Mouse (Mus musculus) cerebellum, postnatal 10 days (tissue): ENCODE results near the gene Gjd2.

Source experiments
- DNase-seq, 2 experiments: peaks; one replicate each; pipeline ENCODE4 v3.0.0; 2021; ENCODE audit warnings: mixed read lengths in 2 of 2

Gjd2 gene

GRCm38 (mm10) chr2:114012749-114013211, 639 bp downstream of the Gjd2 start:
- DNase-seq = peak; percentile 74 to 76

GRCm38 (mm10) chr2:114011838-114012237, 1.6 kb downstream of the Gjd2 start:
- DNase-seq = peak in 1 of 2 experiments; percentile 20

- no peak for DNase-seq
Measured at GRCm38 (mm10) chr2:114008321-114008720, 5.1 kb downstream of the Gjd2 start.

GRCm38 (mm10) chr2:113997484-113997883, 15.9 kb downstream of the Gjd2 start:
- no peak for DNase-seq

GRCm38 (mm10) chr2:113996930-113997329, 16.5 kb downstream of the Gjd2 start:
- DNase-seq = peak in 1 of 2 experiments; percentile 19

- DNase-seq = no peak
Measured at GRCm38 (mm10) chr2:113984890-113985289, 28.5 kb downstream of the Gjd2 start.

- DNase-seq = peak; percentile 68 to 79
Measured at GRCm38 (mm10) chr2:113980664-113981063, 32.8 kb downstream of the Gjd2 start.

- DNase-seq = no peak
Measured at GRCm38 (mm10) chr2:113978151-113978771, 35.2 kb downstream of the Gjd2 start.

- DNase-seq = no peak
Measured at GRCm38 (mm10) chr2:113973950-113974349, 39.5 kb downstream of the Gjd2 start.

- DNase-seq = peak; percentile 62 to 65
Measured at GRCm38 (mm10) chr2:113966421-113966820, 47.0 kb downstream of the Gjd2 start.
